Mouse (Mus musculus) heart, adult 8-10 months (tissue): Measurements from ENCODE around the gene Cxcr3. TPM values are rescaled to one million over a fixed set of nuclear protein-coding genes. Genes with fewer than 3 reads are reported as not detected.

ENCODE experiments used
- total RNA-seq, 4 experiments: library from RNA; stranded (reverse); gene quantifications; 2 replicates each; pipeline ENCODE4 v1.2.4; 2022

The Cxcr3 gene
- total RNA-seq, 4 experiments from 2014 or later = 0.26 TPM; not detected in 3

Other genes with a start within 250 kb of the Cxcr3 start
- 10 to 100 TPM; 12.8 to 17.5 (median 15.1) TPM for gene Taf1, start 201.5 kb downstream of the Cxcr3 start, total RNA-seq
- 10 to 100 TPM; 53.6 to 66.9 (median 60.0) TPM for gene Ogt, start 94.2 kb downstream of the Cxcr3 start, total RNA-seq
- not detected for gene Gm4779, start 60.2 kb upstream of the Cxcr3 start, total RNA-seq
- under 1 TPM in 1 of 4 experiments, not detected in 3; 0.17 TPM for gene 8030474K03Rik, start 60.4 kb upstream of the Cxcr3 start, total RNA-seq
- 1 to 10 TPM; 3.2 to 4.3 (median 3.8) TPM for gene Nhsl2, start 115.1 kb upstream of the Cxcr3 start, total RNA-seq